Mouse (Mus musculus) erythroblast, embryonic 14.5 days (primary cell): ENCODE data around the gene Usp3. TPM values are rescaled to one million over a fixed set of nuclear protein-coding genes. Genes with fewer than 3 reads are reported as not detected.

Source experiments
- H3K27me3 ChIP-seq: 2 replicates; pipeline ENCODE4 v1.6.1; 2012; ENCODE audit warnings: inconsistent platforms; ENCODE audit not compliant: control insufficient read depth
- H3K36me3 ChIP-seq: 2 replicates; pipeline ENCODE4 v1.6.1; 2012; ENCODE audit warnings: mild to moderate bottlenecking, inconsistent platforms; ENCODE audit not compliant: control insufficient read depth
- H3K4me1 ChIP-seq: 2 replicates; pipeline ENCODE4 v1.6.1; 2012; ENCODE audit warnings: inconsistent platforms; ENCODE audit not compliant: control insufficient read depth
- H3K4me3 ChIP-seq: replicated peaks from 2 replicates; pipeline ENCODE3; 2012; ENCODE audit warnings: moderate library complexity, mild to moderate bottlenecking, inconsistent platforms
- H3K9me3 ChIP-seq: 2 replicates; pipeline ENCODE4 v1.6.1; 2012; ENCODE audit warnings: low read length, inconsistent platforms, mixed read lengths; ENCODE audit not compliant: control insufficient read depth
- GATA1 ChIP-seq: IDR thresholded peaks from 2 replicates; pipeline ENCODE4 v1.6.1; 2012; ENCODE audit warnings: low read length, inconsistent platforms, mixed read lengths
- TAL1 ChIP-seq: IDR thresholded peaks from 3 replicates; pipeline ENCODE4 v1.6.1; 2012; ENCODE audit warnings: low read length, inconsistent platforms, mixed read lengths
- polyA plus RNA-seq: library from polyadenylated mRNA; stranded (reverse); fragments of >175 nt; gene quantifications from 2 replicates; pipeline ENCODE4 v1.2.3, GENCODE M21; 2012

The Usp3 gene
- polyA plus RNA-seq, 1 experiment, result 0.53 TPM

DNA sequence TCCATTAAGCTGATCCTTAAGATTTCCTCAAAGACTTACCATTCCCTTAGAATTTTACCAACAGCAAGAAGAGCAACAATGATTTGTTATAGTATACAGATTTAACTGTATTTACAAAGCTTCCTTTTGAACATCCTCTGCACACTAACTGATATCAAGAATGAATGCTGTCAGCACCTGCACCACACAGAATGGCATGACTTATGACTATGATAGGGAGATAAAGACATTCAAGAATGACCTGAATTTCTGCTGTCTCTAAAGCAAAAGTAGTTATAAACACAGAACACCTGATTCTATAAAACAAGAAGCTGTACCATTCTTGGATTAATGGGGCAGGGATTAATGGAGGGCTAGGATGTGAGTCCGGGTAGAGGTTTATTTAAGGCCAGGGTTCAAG lies 32.2 kb downstream of the Usp3 start:
- Histone ChIP-seq H3K4me1 (peaks cover 2% of the 10 kb centered on the region; the same call in 1 of the 2 replicates), H3K36me3 (no peaks in the 10 kb centered on the region; the same call in 1 of the 2 replicates), H3K9me3 (no peaks in the 10 kb centered on the region), H3K4me3 (no peak overlapping the region), H3K27me3 (no peaks in the 10 kb centered on the region)
- TF ChIP-seq TAL1 (no peak), GATA1 (no peak)

DNA sequence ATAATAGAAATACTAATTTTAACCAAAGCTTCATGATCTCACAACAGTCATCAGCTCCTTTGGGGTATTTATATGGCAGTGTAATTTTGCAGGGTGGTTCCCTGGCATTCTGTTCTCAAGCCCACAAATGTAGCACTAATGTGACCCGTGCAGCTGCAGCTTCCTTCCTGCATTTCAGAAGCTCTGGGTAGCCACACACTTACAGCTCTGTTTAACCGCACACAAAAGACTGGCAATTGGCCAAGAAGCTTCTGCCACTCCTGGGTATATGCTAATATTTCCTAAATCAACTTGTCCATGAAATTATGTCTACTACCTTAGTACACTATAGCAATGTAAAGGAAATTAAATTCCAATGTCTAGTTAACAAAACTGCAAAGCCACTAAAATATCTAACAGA lies 32.6 kb downstream of the Usp3 start:
- no peak for TF ChIP-seq GATA1
- TF ChIP-seq TAL1, result no peak
- Histone ChIP-seq H3K4me3 (no peak overlapping the region), H3K27me3 (no peaks in the 10 kb centered on the region), H3K36me3 (no peaks in the 10 kb centered on the region; the same call in 1 of the 2 replicates), H3K4me1 (peaks cover 2% of the 10 kb centered on the region; the same call in 1 of the 2 replicates), H3K9me3 (no peaks in the 10 kb centered on the region)

DNA sequence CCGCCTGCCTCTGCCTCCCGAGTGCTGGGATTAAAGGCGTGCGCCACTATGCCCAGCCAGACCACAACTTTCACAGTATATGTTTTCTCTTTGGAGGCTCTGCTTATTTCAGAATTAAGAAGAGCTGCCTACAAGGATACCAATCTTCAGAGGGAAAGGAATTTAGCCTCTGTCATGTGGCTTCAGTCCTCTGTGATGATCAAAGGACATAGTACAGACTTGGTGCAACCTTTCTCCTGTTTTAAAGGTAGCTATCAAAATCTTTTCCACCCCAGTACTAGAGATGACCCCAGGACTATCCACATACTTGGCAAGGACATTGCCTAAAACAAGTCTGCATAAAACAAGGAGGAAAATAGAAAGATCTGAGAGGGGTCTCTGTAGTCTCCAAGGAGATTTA lies 34.0 kb downstream of the Usp3 start:
- no peak overlapping the region for H3K4me3 ChIP-seq
- peaks cover 2% of the 10 kb centered on the region; the same call in 1 of the 2 replicates for H3K4me1 ChIP-seq
- no peaks in the 10 kb centered on the region for H3K27me3 ChIP-seq
- no peaks in the 10 kb centered on the region for H3K9me3 ChIP-seq
- H3K36me3 ChIP-seq, result no peaks in the 10 kb centered on the region; the same call in 1 of the 2 replicates
- no peak for TF ChIP-seq TAL1

DNA sequence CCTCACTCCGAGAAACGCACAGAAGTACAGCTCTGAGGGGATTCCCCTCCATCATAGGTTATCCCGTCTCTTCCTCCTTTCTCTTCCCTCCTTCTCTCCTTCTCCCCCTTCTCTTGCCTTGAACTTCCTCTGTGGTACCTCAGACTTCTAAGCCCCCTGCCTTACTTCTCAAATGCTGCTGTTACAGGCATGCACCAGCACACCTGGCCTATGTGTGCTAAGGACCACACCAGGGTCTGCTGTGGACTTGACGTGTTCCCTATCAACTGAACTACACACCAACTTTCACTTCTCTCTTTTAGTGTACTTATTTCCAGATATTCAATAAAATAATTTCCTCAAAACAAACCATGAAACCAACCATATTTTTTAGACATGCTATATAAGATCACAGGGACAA lies 50.2 kb downstream of the Usp3 start:
- Histone ChIP-seq H3K4me1 (no peaks in the 10 kb centered on the region), H3K27me3 (no peaks in the 10 kb centered on the region), H3K36me3 (peaks cover 49% of the 10 kb centered on the region), H3K4me3 (no peak overlapping the region), H3K9me3 (no peaks in the 10 kb centered on the region)
- no peak for TF ChIP-seq TAL1
- no peak for TF ChIP-seq GATA1

DNA sequence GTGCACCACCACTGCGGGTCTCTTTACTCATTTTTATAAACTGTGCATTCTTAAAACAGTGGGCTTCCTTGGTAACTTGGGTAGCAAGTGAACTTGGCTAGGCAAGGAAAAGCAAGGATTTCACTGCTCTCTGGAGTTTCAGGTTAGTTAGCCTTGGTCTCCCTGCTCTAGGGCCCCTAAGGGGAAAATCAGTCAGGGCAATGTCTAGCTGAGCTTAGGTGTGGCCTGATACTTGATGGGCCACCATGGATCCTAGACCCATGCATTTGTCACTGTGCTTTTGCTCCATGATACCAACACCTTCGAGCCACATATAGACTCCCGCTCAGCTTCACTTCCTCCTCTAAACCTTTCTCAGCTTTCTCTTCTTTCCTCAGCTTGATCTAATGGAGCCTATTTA lies 71.3 kb downstream of the Usp3 start:
- H3K36me3 ChIP-seq, result peaks cover 78% of the 10 kb centered on the region

DNA sequence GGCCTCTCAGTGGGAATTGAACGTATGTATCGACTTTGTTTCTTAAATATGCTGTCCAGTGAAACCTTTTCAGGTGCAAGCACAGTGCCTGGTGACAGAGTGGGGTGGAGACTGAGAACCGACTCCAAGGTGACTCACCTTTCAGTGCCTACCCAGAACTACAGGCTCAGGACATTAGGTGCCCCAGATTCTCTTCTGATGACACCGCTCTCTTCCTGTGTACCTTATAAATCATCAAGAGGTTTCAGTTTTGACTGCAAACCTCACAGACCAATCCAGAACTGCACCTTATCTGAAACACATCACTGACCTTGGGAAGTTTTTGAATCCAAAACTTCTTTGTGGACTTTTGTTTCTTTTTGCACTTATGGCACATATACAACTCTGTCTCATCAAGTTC lies 72.6 kb downstream of the Usp3 start:
- no peak overlapping the region for H3K4me3 ChIP-seq
- no peaks in the 10 kb centered on the region for H3K27me3 ChIP-seq
- H3K9me3 ChIP-seq, result no peaks in the 10 kb centered on the region
- no peaks in the 10 kb centered on the region for H3K4me1 ChIP-seq
- TF ChIP-seq GATA1 (no peak), TAL1 (no peak)
- peaks cover 78% of the 10 kb centered on the region for H3K36me3 ChIP-seq

More for the DNA sequence above, 71.3 kb downstream of the Usp3 start:
- Histone ChIP-seq H3K4me3 (no peak overlapping the region), H3K4me1 (no peaks in the 10 kb centered on the region), H3K9me3 (no peaks in the 10 kb centered on the region), H3K27me3 (no peaks in the 10 kb centered on the region)
- no peak for TF ChIP-seq TAL1
- no peak for TF ChIP-seq GATA1

DNA sequence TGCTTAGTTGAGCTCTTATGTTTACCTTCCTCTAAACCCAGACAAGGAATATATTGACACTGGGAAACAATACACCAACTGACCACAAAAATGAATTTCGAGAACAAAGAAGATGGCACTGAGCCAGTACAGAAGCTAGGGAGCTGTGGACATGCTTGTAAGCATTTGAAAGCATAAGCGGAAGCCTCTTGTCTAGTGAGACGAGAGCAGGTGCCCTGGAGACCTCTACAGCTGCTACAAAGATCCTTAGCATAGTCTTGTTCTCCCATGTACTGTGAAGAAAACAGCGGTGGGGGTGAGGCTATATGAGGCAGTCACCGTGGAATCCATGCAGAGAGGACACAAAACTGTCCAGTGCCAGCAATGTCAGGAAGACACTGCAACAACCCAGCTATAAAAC lies 74.0 kb downstream of the Usp3 start:
- H3K36me3 ChIP-seq, result peaks cover 84% of the 10 kb centered on the region
- H3K4me3 ChIP-seq, result no peak overlapping the region
- peaks cover 2% of the 10 kb centered on the region; the same call in 1 of the 2 replicates for H3K4me1 ChIP-seq
- H3K27me3 ChIP-seq, result no peaks in the 10 kb centered on the region
- no peaks in the 10 kb centered on the region for H3K9me3 ChIP-seq
- TF ChIP-seq GATA1 (no peak), TAL1 (no peak)

DNA sequence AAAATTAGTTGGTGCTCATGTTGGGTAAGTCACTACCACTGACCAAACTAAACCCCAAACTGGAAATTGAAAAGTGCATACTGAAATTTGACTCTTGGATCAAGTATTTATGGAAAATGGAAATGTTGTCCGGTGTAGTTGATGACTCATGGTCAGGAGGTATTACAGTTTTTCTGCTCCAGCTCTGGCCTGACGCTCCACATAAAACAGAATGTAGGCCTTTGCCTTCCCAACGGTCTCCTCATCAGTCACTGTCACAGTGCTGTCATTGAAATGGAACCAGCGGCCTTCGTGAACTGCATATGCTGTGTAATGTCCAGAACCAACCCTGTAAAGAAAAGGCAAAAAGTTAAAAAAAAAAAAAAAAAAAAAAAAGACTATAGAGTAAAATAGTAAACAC lies 74.7 kb downstream of the Usp3 start:
- no peaks in the 10 kb centered on the region for H3K27me3 ChIP-seq
- no peak overlapping the region for H3K4me3 ChIP-seq
- no peaks in the 10 kb centered on the region for H3K9me3 ChIP-seq
- peaks cover 84% of the 10 kb centered on the region for H3K36me3 ChIP-seq
- peaks cover 8% of the 10 kb centered on the region for H3K4me1 ChIP-seq
- TF ChIP-seq GATA1, result no peak
- no peak for TF ChIP-seq TAL1

DNA sequence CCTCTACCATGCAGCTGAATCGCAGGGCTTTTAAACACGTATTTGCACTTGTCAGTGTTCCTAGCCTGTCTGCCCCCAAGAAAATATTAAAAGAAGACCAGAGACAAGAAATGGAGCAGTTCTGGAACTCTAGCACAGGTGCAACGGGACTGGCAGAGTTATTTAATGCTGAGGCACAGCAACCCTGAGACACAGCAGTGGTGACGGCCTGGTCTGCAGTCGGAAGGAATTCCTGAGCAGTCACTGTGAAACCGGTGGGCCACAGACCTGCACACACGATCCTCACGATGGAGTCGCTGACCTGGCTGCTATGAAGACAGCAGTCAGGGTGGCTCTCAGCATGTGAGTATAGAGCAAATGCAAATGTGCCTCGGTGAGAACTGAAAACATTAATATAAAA lies 75.2 kb downstream of the Usp3 start:
- H3K36me3 ChIP-seq, result peaks cover 88% of the 10 kb centered on the region
- H3K9me3 ChIP-seq, result no peaks in the 10 kb centered on the region
- H3K4me3 ChIP-seq, result no peak overlapping the region
- H3K4me1 ChIP-seq, result peaks cover 13% of the 10 kb centered on the region
- H3K27me3 ChIP-seq, result no peaks in the 10 kb centered on the region
- no peak for TF ChIP-seq GATA1
- no peak for TF ChIP-seq TAL1

DNA sequence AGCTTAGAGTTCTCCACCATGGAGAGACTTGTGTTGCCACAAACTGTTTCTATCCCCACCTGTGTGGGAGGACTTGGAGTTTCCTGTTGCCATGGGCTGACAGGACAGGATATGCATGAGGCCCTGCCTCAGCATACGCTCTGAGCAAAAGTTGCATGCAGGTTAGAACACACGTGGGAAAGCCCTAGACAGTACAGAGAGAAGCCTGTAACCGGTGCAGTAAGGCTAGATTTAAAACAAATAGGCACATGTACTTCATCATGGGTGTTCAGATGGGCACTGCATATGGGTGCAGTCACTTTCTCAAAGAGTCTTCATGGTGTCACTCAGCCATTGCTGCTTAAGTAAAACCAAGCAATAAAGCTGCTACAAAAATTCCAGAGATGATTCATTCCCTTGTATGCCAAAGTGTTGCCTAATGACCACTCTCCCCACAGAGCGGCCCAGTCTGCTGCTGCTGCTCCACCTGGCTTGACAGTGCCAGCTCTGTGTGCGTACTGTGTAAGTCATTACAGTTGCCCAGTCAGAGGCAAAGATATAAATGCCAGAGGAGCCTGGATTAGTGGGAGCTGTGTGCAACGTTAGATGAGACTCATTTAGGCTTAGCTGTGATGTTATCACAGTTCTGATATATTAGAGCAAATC lies 76.5 kb downstream of the Usp3 start:
- peaks cover 90% of the 10 kb centered on the region for H3K36me3 ChIP-seq
- H3K9me3 ChIP-seq, result no peaks in the 10 kb centered on the region
- peaks cover 26% of the 10 kb centered on the region for H3K4me1 ChIP-seq
- no peaks in the 10 kb centered on the region for H3K27me3 ChIP-seq
- H3K4me3 ChIP-seq, result no peak overlapping the region
- TF ChIP-seq GATA1, result no peak
- no peak for TF ChIP-seq TAL1
